Mouse (Mus musculus) CH12.LX (cell line): ENCODE measurements around the gene Ppard. TPM values are rescaled to one million over a fixed set of nuclear protein-coding genes. Genes with fewer than 3 reads are reported as not detected.

Source experiments
- DNase-seq: peaks from one replicate; pipeline ENCODE4 v3.0.0-alpha.2; 2013; ENCODE audit errors: extremely low read depth
- H3K27ac ChIP-seq: 2 replicates; pipeline ENCODE4 v1.5.1; 2012; ENCODE audit warnings: low read depth, mild to moderate bottlenecking, control low read depth, moderate library complexity; ENCODE audit not compliant: insufficient read depth
- H3K27me3 ChIP-seq: replicated peaks from 2 replicates; pipeline ENCODE3; 2012; ENCODE audit warnings: inconsistent platforms
- H3K36me3 ChIP-seq, 2 experiments: replicated peaks in 1 of 2; 2 replicates each; pipeline versions ENCODE3 to v1.6.1; 2012; ENCODE audit warnings: inconsistent platforms in 1 of 2, low read length in 1 of 2, mild to moderate bottlenecking in 1 of 2, mixed read lengths in 1 of 2, moderate library complexity in 1 of 2; ENCODE audit not compliant: control insufficient read depth in 1 of 2, insufficient read depth in 1 of 2
- H3K4me1 ChIP-seq, 2 experiments: 2 replicates each; pipeline ENCODE4 v1.6.1; 2012; ENCODE audit warnings: inconsistent platforms in 1 of 2, moderate library complexity in 1 of 2; ENCODE audit not compliant: insufficient read depth in 2 of 2, control insufficient read depth in 1 of 2
- H3K4me2 ChIP-seq: 2 replicates; pipeline ENCODE4 v1.6.1; 2012; ENCODE audit warnings: low read depth, mild to moderate bottlenecking, control low read depth; ENCODE audit not compliant: poor library complexity, insufficient read depth, severe bottlenecking
- H3K4me3 ChIP-seq, 3 experiments: fragments of 150-350 bp in 1 of 3; sonication (generic) in 1 of 3; replicated peaks in 1 of 3; 2 replicates each; pipeline versions ENCODE3 to v1.5.1; 2011 to 2012; ENCODE audit warnings: low read depth in 2 of 3, low read length in 2 of 3, mild to moderate bottlenecking in 2 of 3, moderate library complexity in 2 of 3, control low read depth in 1 of 3, improper control_type of control experiment in 1 of 3, inconsistent platforms in 1 of 3, mixed read lengths in 1 of 3; ENCODE audit not compliant: poor library complexity in 1 of 3
- H3K79me2 ChIP-seq: replicated peaks from 2 replicates; pipeline ENCODE4 v1.6.1; 2012; ENCODE audit warnings: mild to moderate bottlenecking, moderate library complexity; ENCODE audit not compliant: control insufficient read depth, poor library complexity, insufficient read depth, severe bottlenecking; ENCODE audit errors: extremely low read depth
- H3K9ac ChIP-seq: 2 replicates; pipeline ENCODE4 v1.6.1; 2012; ENCODE audit warnings: low read depth, mild to moderate bottlenecking, control low read depth, moderate library complexity; ENCODE audit not compliant: insufficient read depth
- H3K9me3 ChIP-seq: replicated peaks from 2 replicates; pipeline ENCODE3; 2012; ENCODE audit warnings: low read length, inconsistent platforms, mixed read lengths
- BHLHE40 ChIP-seq: IDR thresholded peaks from 2 replicates; pipeline ENCODE4 v1.6.1; 2011; ENCODE audit warnings: mild to moderate bottlenecking, low read depth, low read length, improper control_type of control experiment
- E2F4 ChIP-seq: IDR thresholded peaks from 2 replicates; pipeline ENCODE4 v1.6.1; 2011; ENCODE audit warnings: low read depth, low read length, improper control_type of control experiment; ENCODE audit not compliant: insufficient replicate concordance
- ELF1 ChIP-seq: IDR thresholded peaks from 2 replicates; pipeline ENCODE4 v1.6.1; 2014; ENCODE audit warnings: low read depth, mild to moderate bottlenecking, inconsistent platforms, low read length, improper control_type of control experiment
- ETS1 ChIP-seq: conservative IDR thresholded peaks from 2 replicates; pipeline ENCODE4 v1.6.1; 2012; ENCODE audit warnings: low read depth, mild to moderate bottlenecking, inconsistent platforms, low read length, improper control_type of control experiment, moderate library complexity
- GABPA ChIP-seq: IDR thresholded peaks from 2 replicates; pipeline ENCODE4 v1.6.1; 2012; ENCODE audit warnings: low read depth, low read length, improper control_type of control experiment, inconsistent platforms; ENCODE audit not compliant: insufficient replicate concordance
- HCFC1 ChIP-seq: IDR thresholded peaks from 2 replicates; pipeline ENCODE4 v1.6.1; 2012; ENCODE audit warnings: low read depth, mild to moderate bottlenecking, inconsistent platforms, low read length, improper control_type of control experiment
- IRF4 ChIP-seq: IDR thresholded peaks from 2 replicates; pipeline ENCODE4 v1.6.1; 2014; ENCODE audit warnings: low read depth, mild to moderate bottlenecking, inconsistent platforms, low read length, improper control_type of control experiment
- JUND ChIP-seq: conservative IDR thresholded peaks from 2 replicates; pipeline ENCODE4 v1.6.1; 2011; ENCODE audit warnings: low read depth, low read length, improper control_type of control experiment
- KAT2A ChIP-seq: IDR thresholded peaks from 2 replicates; pipeline ENCODE4 v1.6.1; 2012; ENCODE audit warnings: low read length, improper control_type of control experiment, inconsistent platforms; ENCODE audit not compliant: insufficient replicate concordance
- MAFK ChIP-seq: IDR thresholded peaks from 2 replicates; pipeline ENCODE4 v1.6.1; 2011; ENCODE audit warnings: low read length, improper control_type of control experiment; ENCODE audit not compliant: insufficient replicate concordance
- MAX ChIP-seq: IDR thresholded peaks from 2 replicates; pipeline ENCODE4 v1.6.1; 2011; ENCODE audit warnings: low read length, improper control_type of control experiment
- MXI1 ChIP-seq: IDR thresholded peaks from 2 replicates; pipeline ENCODE4 v1.6.1; 2011; ENCODE audit warnings: mild to moderate bottlenecking, low read depth, low read length, improper control_type of control experiment
- PAX5 ChIP-seq: IDR thresholded peaks from 2 replicates; pipeline ENCODE4 v1.6.1; 2012; ENCODE audit warnings: low read length, inconsistent platforms, mixed read lengths
- POLR2A ChIP-seq: IDR thresholded peaks from 2 replicates; pipeline ENCODE4 v1.6.1; 2011; ENCODE audit warnings: low read depth, mild to moderate bottlenecking, improper control_type of control experiment, low read length
- POLR2AphosphoS2 ChIP-seq: IDR thresholded peaks from 2 replicates; pipeline ENCODE4 v1.6.1; 2011; ENCODE audit warnings: low read depth, low read length, improper control_type of control experiment
- RCOR1 ChIP-seq: conservative IDR thresholded peaks from 2 replicates; pipeline ENCODE4 v1.6.1; 2012; ENCODE audit warnings: low read depth, mild to moderate bottlenecking, inconsistent platforms, low read length, improper control_type of control experiment
- SIN3A ChIP-seq: IDR thresholded peaks from 2 replicates; pipeline ENCODE4 v1.6.1; 2012; ENCODE audit warnings: low read length, improper control_type of control experiment, inconsistent platforms
- SMC3 ChIP-seq: IDR thresholded peaks from 2 replicates; pipeline ENCODE4 v1.6.1; 2011; ENCODE audit warnings: low read depth, low read length, improper control_type of control experiment
- TCF12 ChIP-seq: IDR thresholded peaks from 2 replicates; pipeline ENCODE4 v1.6.1; 2014; ENCODE audit warnings: low read depth, mild to moderate bottlenecking, inconsistent platforms, low read length, improper control_type of control experiment
- UBTF ChIP-seq: IDR thresholded peaks from 2 replicates; pipeline ENCODE4 v1.6.1; 2012; ENCODE audit warnings: low read depth, mild to moderate bottlenecking, inconsistent platforms, low read length, improper control_type of control experiment, moderate library complexity
- USF1 ChIP-seq: IDR thresholded peaks from 2 replicates; pipeline ENCODE4 v1.6.1; 2014; ENCODE audit warnings: low read depth, mild to moderate bottlenecking, inconsistent platforms, low read length, improper control_type of control experiment
- USF2 ChIP-seq: conservative IDR thresholded peaks from 2 replicates; pipeline ENCODE4 v1.6.1; 2011; ENCODE audit warnings: low read depth, low read length, improper control_type of control experiment
- ZC3H11A ChIP-seq: IDR thresholded peaks from 2 replicates; pipeline ENCODE4 v1.6.1; 2012; ENCODE audit warnings: low read depth, mild to moderate bottlenecking, inconsistent platforms, low read length, improper control_type of control experiment
- ZMIZ1 ChIP-seq: IDR thresholded peaks from 2 replicates; pipeline ENCODE4 v1.6.1; 2012; ENCODE audit warnings: low read depth, mild to moderate bottlenecking, inconsistent platforms, low read length, improper control_type of control experiment
- dilution Hi-C: fragments of 300-500 bp; cut with MboI; formaldehyde crosslinking; loops from 2 replicates; pipeline ENCODE4 v1.14.3; 2020; ENCODE audit warnings: low sequenced_read_pairs; ENCODE audit not compliant: extremely low pct_unique_long_range_greater_than_20kb, extremely low pct_ligation_motif_present
- in situ Hi-C: fragments of 300-500 bp; cut with MboI; formaldehyde crosslinking; loops from 3 replicates; pipeline ENCODE4 v1.14.3; 2019; ENCODE audit warnings: low sequenced_read_pairs, low pct_ligation_motif_present, low pct_unique_long_range_greater_than_20kb, mixed read lengths
- polyA plus RNA-seq: library from polyadenylated mRNA; unstranded; fragments of >175 nt; gene quantifications from 2 replicates; pipeline ENCODE4 v1.2.1, GENCODE M21; 2012; ENCODE audit warnings: low read depth; ENCODE audit not compliant: insufficient read length
- total RNA-seq, 2 experiments: library from RNA; depleted of rRNA; stranded (reverse); fragments of 300-350 nt in 1 of 2; fragments of >200 nt in 1 of 2; gene quantifications; 2 replicates each; pipeline ENCODE4 v1.2.3; 2012 to 2014

Gene Ppard
- total and polyA plus RNA-seq, 3 experiments: 2.9 to 15.5 (median 7.3) TPM

GRCm38 (mm10) chr17:28293716-28294115 lies 61.2 kb downstream of the Ppard start:
- Histone ChIP-seq H3K27me3 (no peaks in the 10 kb centered on the region), H3K4me1 (peaks cover 11 to 33% of the 10 kb centered on the region in 2 experiments), H3K27ac (no peak overlapping the region), H3K79me2 (no peaks in the 10 kb centered on the region), H3K4me2 (no peak overlapping the region), H3K4me3 (no peak overlapping the region), H3K9ac (no peak overlapping the region), H3K36me3 (peaks cover 16 to 54% of the 10 kb centered on the region in 2 experiments), H3K9me3 (peaks cover 6% of the 10 kb centered on the region)
- TF ChIP-seq MXI1 (no peak), GABPA (no peak), E2F4 (no peak), SIN3A (no peak), RCOR1 (no peak)
- in situ Hi-C loops: no loop called here
- dilution Hi-C loops: no loop called here
- DNase-seq: no peak

- no peaks in the 10 kb centered on the region for H3K27me3 ChIP-seq
These were observed 62.2 kb downstream of the Ppard start for GRCm38 (mm10) chr17:28294449-28295333.

More at GRCm38 (mm10) chr17:28294449-28295333, 62.2 kb downstream of the Ppard start:
- Histone ChIP-seq H3K4me2 (no peak overlapping the region), H3K79me2 (no peaks in the 10 kb centered on the region)
- 0 out of 2 replicates have a peak, but pooled peaks have one; percentile 8 for TF ChIP-seq ELF1
- TF ChIP-seq SMC3: no peak
- no peak for TF ChIP-seq JUND
- no peak for TF ChIP-seq KAT2A
- TF ChIP-seq HCFC1: no peak
- TF ChIP-seq ZC3H11A: no peak
- TF ChIP-seq MAFK: no peak
- TF ChIP-seq MXI1: 0 out of 2 replicates have a peak, but pooled peaks have one; percentile 14
- TF ChIP-seq MAX: no peak
- no peak for TF ChIP-seq GABPA
- peak; percentile 36; the same call in 1 of the 2 replicates for TF ChIP-seq USF2
- TF ChIP-seq POLR2A: 0 out of 2 replicates have a peak, but pooled peaks have one; percentile 11
- TF ChIP-seq SIN3A: no peak
- TF ChIP-seq USF1: peak; percentile 68
- no peak for TF ChIP-seq UBTF
- peak; percentile 63 for TF ChIP-seq BHLHE40
- TF ChIP-seq ETS1: no peak
- TF ChIP-seq E2F4: no peak
- no peak for TF ChIP-seq ZMIZ1
- TF ChIP-seq POLR2AphosphoS2: no peak
- TF ChIP-seq PAX5: no peak
- 0 out of 2 replicates have a peak, but pooled peaks have one; percentile 28 for TF ChIP-seq TCF12
- TF ChIP-seq IRF4: no peak
- TF ChIP-seq, all 38 proteins: peak for 7
- peak; percentile 65 for DNase-seq
- Histone ChIP-seq H3K4me3 (peak overlapping the region in 1 of 3 experiments; percentile 9), H3K36me3 (peaks cover 25 to 61% of the 10 kb centered on the region in 2 experiments), H3K9me3 (peaks cover 6% of the 10 kb centered on the region), H3K27ac (peak overlapping the region; percentile 38), H3K9ac (no peak overlapping the region), H3K4me1 (peaks cover 11 to 41% of the 10 kb centered on the region in 2 experiments)
- dilution Hi-C loops (no loop called here), in situ Hi-C loops (no loop called here)
